Mouse (Mus musculus) ES-E14 (cell line): Measurements from ENCODE around the gene Ankub1. TPM values are rescaled to one million over a fixed set of nuclear protein-coding genes. Genes with fewer than 3 reads are reported as not detected.

Experiments used
- DNase-seq: peaks from one replicate; pipeline ENCODE4 v3.0.0-alpha.2; 2013; ENCODE audit warnings: low read depth, low spot score
- H3K27ac ChIP-seq: 2 replicates; pipeline ENCODE4 v1.5.1; 2012; ENCODE audit warnings: low read depth, mild to moderate bottlenecking, low read length, moderate library complexity, mixed read lengths; ENCODE audit not compliant: poor library complexity, insufficient read depth, severe bottlenecking
- H3K36me3 ChIP-seq: 2 replicates; pipeline ENCODE4 v1.6.1; 2012; ENCODE audit warnings: mild to moderate bottlenecking, low read length, moderate library complexity, mixed read lengths; ENCODE audit not compliant: control insufficient read depth, poor library complexity, insufficient read depth, severe bottlenecking
- H3K4me1 ChIP-seq, 2 experiments: fragments of 150-350 bp in 1 of 2; sonication (generic) in 1 of 2; 2 replicates each; pipeline ENCODE4 v1.6.1; 2012; ENCODE audit warnings: low read length in 2 of 2, mild to moderate bottlenecking in 1 of 2, mixed read lengths in 1 of 2; ENCODE audit not compliant: control insufficient read depth in 2 of 2, insufficient read depth in 2 of 2, poor library complexity in 1 of 2
- H3K4me3 ChIP-seq, 2 experiments: fragments of 150-350 bp in 1 of 2; sonication (generic) in 1 of 2; 2 replicates each; pipeline ENCODE4 v1.5.1; 2012; ENCODE audit warnings: low read length in 2 of 2, low read depth in 1 of 2, mild to moderate bottlenecking in 1 of 2, mixed read lengths in 1 of 2; ENCODE audit not compliant: insufficient read depth in 1 of 2, poor library complexity in 1 of 2, severe bottlenecking in 1 of 2
- H3K9ac ChIP-seq: 2 replicates; pipeline ENCODE4 v1.6.1; 2012; ENCODE audit warnings: low read depth, mild to moderate bottlenecking, low read length, mixed read lengths; ENCODE audit not compliant: poor library complexity, insufficient read depth, severe bottlenecking
- H3K9me3 ChIP-seq: fragments of 150-350 bp; sonication (generic); 2 replicates; pipeline ENCODE4 v1.6.1; 2012; ENCODE audit warnings: low read depth, mild to moderate bottlenecking, low read length; ENCODE audit not compliant: control insufficient read depth, insufficient read depth
- CHD2 ChIP-seq: IDR thresholded peaks from 2 replicates; pipeline ENCODE4 v1.6.1; 2014; ENCODE audit warnings: mild to moderate bottlenecking, low read depth, low read length, inconsistent platforms
- HCFC1 ChIP-seq: IDR thresholded peaks from 2 replicates; pipeline ENCODE4 v1.6.1; 2012; ENCODE audit warnings: low read length, inconsistent platforms, borderline replicate concordance; ENCODE audit not compliant: insufficient read depth
- MAFK ChIP-seq: IDR thresholded peaks from 2 replicates; pipeline ENCODE4 v1.6.1; 2014; ENCODE audit warnings: mild to moderate bottlenecking, low read depth, low read length, inconsistent platforms; ENCODE audit not compliant: insufficient read depth
- ZC3H11A ChIP-seq: IDR thresholded peaks from 2 replicates; pipeline ENCODE4 v1.6.1; 2012; ENCODE audit warnings: low read depth, mild to moderate bottlenecking, inconsistent platforms, low read length, borderline replicate concordance
- ZNF384 ChIP-seq: IDR thresholded peaks from 2 replicates; pipeline ENCODE4 v1.6.1; 2012; ENCODE audit warnings: low read depth, low read length, inconsistent platforms
- in situ Hi-C, 2 experiments: fragments of 600-800 bp; cut with MboI; formaldehyde crosslinking; loops; one replicate each; pipeline ENCODE4 v1.15.1; 2025; ENCODE audit warnings: low sequenced_read_pairs in 2 of 2, inconsistent platforms in 1 of 2; ENCODE audit not compliant: unreplicated experiment in 2 of 2
- total RNA-seq: library from RNA; depleted of rRNA; stranded (reverse); fragments of 300-350 nt; gene quantifications from 2 replicates; pipeline ENCODE4 v1.2.3, GENCODE M21; 2012

The Ankub1 gene
- total RNA-seq, 1 experiment, result not detected

GRCm38 (mm10) chr3:57637596-57637995, 55.0 kb downstream of the Ankub1 start:
- in situ Hi-C loops, result loop anchor here in 1 of 2 experiments (25.0 kb wide), 1 partner anchor 375 kb away; no protein-coding TSS in a partner anchor
- H3K9me3 ChIP-seq, result no peaks in the 10 kb centered on the region
- no peak overlapping the region for H3K27ac ChIP-seq
- H3K4me3 ChIP-seq, result no peak overlapping the region
- TF ChIP-seq ZNF384 (no peak), CHD2 (no peak), MAFK (no peak), ZC3H11A (no peak), HCFC1 (no peak)
- H3K9ac ChIP-seq, result no peak overlapping the region
- H3K4me1 ChIP-seq, result no peaks in the 10 kb centered on the region
- no peaks in the 10 kb centered on the region for H3K36me3 ChIP-seq
- DNase-seq, result no peak

- in situ Hi-C loops, result loop anchor here in 1 of 2 experiments (25.0 kb wide), 1 partner anchor 373 kb away; no protein-coding TSS in a partner anchor
- Histone ChIP-seq H3K4me1 (no peaks in the 10 kb centered on the region), H3K27ac (no peak overlapping the region), H3K9ac (no peak overlapping the region), H3K36me3 (no peaks in the 10 kb centered on the region), H3K9me3 (no peaks in the 10 kb centered on the region), H3K4me3 (no peak overlapping the region)
- TF ChIP-seq MAFK (no peak), ZC3H11A (no peak), ZNF384 (no peak), CHD2 (no peak), HCFC1 (no peak)
- no peak for DNase-seq
Observed at GRCm38 (mm10) chr3:57634763-57635487, 57.7 kb downstream of the Ankub1 start.

- H3K4me3 ChIP-seq, result no peak overlapping the region
- in situ Hi-C loops, result loop anchor here (5.0 to 25.0 kb wide), 3 partner anchors 155 to 365 kb away; no protein-coding TSS in a partner anchor
- TF ChIP-seq ZNF384 (no peak), ZC3H11A (no peak), MAFK (no peak), HCFC1 (no peak)
Observed at GRCm38 (mm10) chr3:57626954-57627513, 65.6 kb downstream of the Ankub1 start.

GRCm38 (mm10) chr3:57625275-57625997, 67.2 kb downstream of the Ankub1 start:
- in situ Hi-C loops, result loop anchor here (5.0 to 25.0 kb wide), 3 partner anchors 153 to 363 kb away; no protein-coding TSS in a partner anchor

More at GRCm38 (mm10) chr3:57626954-57627513, 65.6 kb downstream of the Ankub1 start:
- no peak for DNase-seq
- Histone ChIP-seq H3K9me3 (no peaks in the 10 kb centered on the region), H3K9ac (no peak overlapping the region), H3K4me1 (no peaks in the 10 kb centered on the region), H3K36me3 (no peaks in the 10 kb centered on the region), H3K27ac (no peak overlapping the region)

More at GRCm38 (mm10) chr3:57625275-57625997, 67.2 kb downstream of the Ankub1 start:
- no peaks in the 10 kb centered on the region for H3K36me3 ChIP-seq
- TF ChIP-seq ZC3H11A, result peak; percentile 73; the same call in 1 of the 2 replicates
- TF ChIP-seq CHD2, result no peak
- no peak overlapping the region for H3K27ac ChIP-seq
- H3K4me3 ChIP-seq, result peak overlapping the region in 1 of 2 experiments; percentile 3; a peak in 1 of 4 replicates
- peak; percentile 82 for DNase-seq
- H3K4me1 ChIP-seq, result no peaks in the 10 kb centered on the region
- H3K9ac ChIP-seq, result no peak overlapping the region
- no peaks in the 10 kb centered on the region for H3K9me3 ChIP-seq
